Mouse (Mus musculus): Measurements from ENCODE around the gene Vmn2r106.

The Vmn2r106 gene

GRCm38 (mm10) chr17:20285453-20285852 lies at the start of gene Vmn2r106:
Vmn2r106 (minus strand) TSS chr17:20285553.
- no peak for DNase-seq

- DNase-seq, result no peak
Observed at GRCm38 (mm10) chr17:20305790-20306189, 20.4 kb upstream of the Vmn2r106 start.

GRCm38 (mm10) chr17:20286906-20287305 lies 1.6 kb upstream of the Vmn2r106 start:
- DNase-seq, result no peak

DNA sequence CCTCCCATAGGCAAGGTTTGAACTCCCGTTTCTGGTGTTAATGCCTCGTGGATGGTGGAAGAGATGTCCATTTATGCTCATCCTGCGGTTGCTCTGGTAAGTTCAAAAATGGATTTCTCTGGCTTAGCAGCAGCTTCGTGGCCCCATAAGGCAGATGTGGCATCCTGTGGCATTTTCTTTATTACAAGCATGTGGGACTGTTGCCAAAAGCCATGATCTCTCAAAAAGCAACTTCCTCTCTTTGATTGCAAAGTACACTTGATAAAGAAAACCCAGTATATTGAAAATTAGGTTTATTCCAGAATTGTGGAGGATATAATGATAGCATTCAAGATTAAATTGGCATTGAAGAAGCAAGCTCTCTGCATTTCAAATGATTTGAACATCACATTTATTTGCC lies 29.8 kb downstream of the Vmn2r106 start:
- DNase-seq, result no peak

DNA sequence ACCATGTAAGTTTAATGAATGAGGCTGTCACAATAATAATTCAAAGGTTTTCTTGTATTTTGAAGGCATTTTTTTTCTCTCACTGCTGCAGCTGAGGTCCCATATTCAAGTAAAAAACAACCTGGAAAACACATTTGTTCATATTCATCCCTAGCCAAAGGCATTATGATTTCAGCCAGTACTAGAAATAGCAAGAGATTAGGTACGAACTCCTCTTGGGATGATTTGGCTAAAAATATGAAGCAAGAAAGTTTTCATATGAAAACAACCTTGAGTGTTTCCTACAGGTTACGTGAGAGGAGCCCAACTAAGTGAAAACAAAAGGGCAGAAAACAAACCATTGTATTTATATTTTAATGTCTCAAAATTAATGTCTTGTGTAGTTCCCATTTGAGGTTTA lies 50.4 kb downstream of the Vmn2r106 start, which contains the start of gene Vmn2r105:
Gene Vmn2r105, minus strand, starts transcription at position 101 of the 400 bp plus-strand sequence.
- DNase-seq, result no peak

Measured in retina, postnatal 1 day (tissue).